Mouse (Mus musculus) bone marrow, adult 2 months (tissue): ENCODE results near the gene 2210011C24Rik. TPM values are rescaled to one million over a fixed set of nuclear protein-coding genes. Genes with fewer than 3 reads are reported as not detected.

Experiments used
- H3K27ac ChIP-seq: fragments of 200-500 bp; 2 replicates; pipeline ENCODE4 v1.5.1; 2012; ENCODE audit warnings: low read depth, mild to moderate bottlenecking, control low read depth, inconsistent platforms, low read length; ENCODE audit not compliant: control insufficient read depth, poor library complexity, insufficient read depth
- H3K4me1 ChIP-seq: fragments of 200-500 bp; 2 replicates; pipeline ENCODE4 v1.6.1; 2011; ENCODE audit warnings: low read length; ENCODE audit not compliant: control insufficient read depth, insufficient read depth
- H3K4me3 ChIP-seq: fragments of 200-500 bp; replicated peaks from 2 replicates; pipeline ENCODE3; 2011; ENCODE audit warnings: mild to moderate bottlenecking, low read depth, low read length, control low read depth; ENCODE audit not compliant: control insufficient read depth
- CTCF ChIP-seq: fragments of 200-500 bp; IDR thresholded peaks from 2 replicates; pipeline ENCODE4 v1.5.1; 2011; ENCODE audit warnings: low read length, control low read depth; ENCODE audit not compliant: control insufficient read depth, insufficient read depth
- POLR2A ChIP-seq: fragments of 200-500 bp; IDR thresholded peaks from 2 replicates; pipeline ENCODE4 v1.6.1; 2011; ENCODE audit warnings: low read depth, mild to moderate bottlenecking, control low read depth, low read length, borderline replicate concordance; ENCODE audit not compliant: control insufficient read depth
- WGBS: fragments of 180-500 bp; shearing (Covaris S2); methylation state at CpG from one replicate; pipeline ENCODE4 v1.1.7; 2018; 5-methylcytosine and 5-hydroxymethylcytosine counted together
- polyA plus RNA-seq: library from polyadenylated mRNA; stranded (reverse); fragments of >200 nt; gene quantifications from 2 replicates; pipeline ENCODE4 v1.2.4, GENCODE M21; 2011; ENCODE audit warnings: low replicate concordance; ENCODE audit not compliant: missing spikeins, insufficient read depth, insufficient read length

Gene 2210011C24Rik
- polyA plus RNA-seq, 1 experiment, result not detected

DNA sequence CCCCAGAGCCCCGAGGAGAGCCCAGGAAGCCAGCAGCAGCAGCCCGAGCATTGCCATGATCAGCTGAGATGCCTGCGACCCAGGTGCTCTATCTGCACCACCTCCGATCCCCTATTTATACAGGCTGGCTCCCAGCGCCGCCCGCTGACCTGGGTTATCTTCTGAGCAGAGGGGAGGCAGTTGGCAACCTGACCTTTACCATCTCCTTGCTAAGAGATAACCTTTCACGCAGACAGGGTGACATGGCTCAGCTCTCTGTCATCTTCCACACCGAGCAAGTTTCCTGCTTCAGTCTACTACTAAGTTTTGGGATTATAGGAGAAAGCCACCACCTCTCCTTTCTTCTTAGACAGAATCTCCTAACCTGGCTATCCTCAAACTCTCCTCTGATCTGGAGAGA, 32.9 kb upstream of the 2210011C24Rik start, which contains the start of gene Rln3:
TSS of gene Rln3 (minus strand) at position 101 of the 400 bp plus-strand sequence.
- no peak within 1 kb of the TSS for H3K4me3 ChIP-seq
- TF ChIP-seq CTCF (no peak), POLR2A (no peak)
- 69% methylated on average over 9 of the region's 9 CpGs for WGBS
- peaks cover 2% of the 10 kb centered on the region; the same call in 1 of the 2 replicates for H3K4me1 ChIP-seq
- H3K27ac ChIP-seq, result no peak within 1 kb of the TSS

GRCm38 (mm10) chr8:84044103-84044502, 32.1 kb upstream of the 2210011C24Rik start:
- 86% methylated on average over 7 of the region's 7 CpGs for whole genome bisulfite sequencing
- H3K4me3 ChIP-seq, result no peak overlapping the region
- no peak overlapping the region for H3K27ac ChIP-seq
- H3K4me1 ChIP-seq, result peaks cover 2% of the 10 kb centered on the region; the same call in 1 of the 2 replicates
- no peak for TF ChIP-seq POLR2A
- TF ChIP-seq CTCF, result no peak

DNA sequence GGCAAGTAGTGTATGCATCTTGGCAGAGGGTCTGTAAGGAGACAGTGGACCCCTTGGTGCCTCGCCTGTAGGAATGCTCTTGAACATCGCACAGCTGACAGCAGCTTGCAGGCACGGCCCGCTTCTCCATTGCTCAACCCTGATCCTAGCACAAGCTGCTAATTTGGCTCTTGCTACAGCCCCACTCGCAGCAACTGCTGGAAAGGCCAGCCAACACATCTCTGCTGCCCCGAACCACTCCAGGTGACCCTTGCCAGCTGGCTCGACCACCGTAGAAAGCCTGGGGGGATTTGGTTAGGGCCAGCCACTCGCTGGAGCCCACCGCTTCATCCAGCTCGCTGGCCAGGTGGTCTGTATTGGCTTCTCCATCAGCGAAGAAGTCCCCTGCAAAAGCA, 31.0 kb upstream of the 2210011C24Rik start:
- Histone ChIP-seq H3K4me1 (peaks cover 2% of the 10 kb centered on the region; the same call in 1 of the 2 replicates), H3K4me3 (peak overlapping the region; percentile 70), H3K27ac (peak overlapping the region; percentile 3; the same call in 1 of the 2 replicates)
- TF ChIP-seq POLR2A, result no peak
- no peak for TF ChIP-seq CTCF
- WGBS, result 45% methylated on average over 12 of the region's 12 CpGs

DNA sequence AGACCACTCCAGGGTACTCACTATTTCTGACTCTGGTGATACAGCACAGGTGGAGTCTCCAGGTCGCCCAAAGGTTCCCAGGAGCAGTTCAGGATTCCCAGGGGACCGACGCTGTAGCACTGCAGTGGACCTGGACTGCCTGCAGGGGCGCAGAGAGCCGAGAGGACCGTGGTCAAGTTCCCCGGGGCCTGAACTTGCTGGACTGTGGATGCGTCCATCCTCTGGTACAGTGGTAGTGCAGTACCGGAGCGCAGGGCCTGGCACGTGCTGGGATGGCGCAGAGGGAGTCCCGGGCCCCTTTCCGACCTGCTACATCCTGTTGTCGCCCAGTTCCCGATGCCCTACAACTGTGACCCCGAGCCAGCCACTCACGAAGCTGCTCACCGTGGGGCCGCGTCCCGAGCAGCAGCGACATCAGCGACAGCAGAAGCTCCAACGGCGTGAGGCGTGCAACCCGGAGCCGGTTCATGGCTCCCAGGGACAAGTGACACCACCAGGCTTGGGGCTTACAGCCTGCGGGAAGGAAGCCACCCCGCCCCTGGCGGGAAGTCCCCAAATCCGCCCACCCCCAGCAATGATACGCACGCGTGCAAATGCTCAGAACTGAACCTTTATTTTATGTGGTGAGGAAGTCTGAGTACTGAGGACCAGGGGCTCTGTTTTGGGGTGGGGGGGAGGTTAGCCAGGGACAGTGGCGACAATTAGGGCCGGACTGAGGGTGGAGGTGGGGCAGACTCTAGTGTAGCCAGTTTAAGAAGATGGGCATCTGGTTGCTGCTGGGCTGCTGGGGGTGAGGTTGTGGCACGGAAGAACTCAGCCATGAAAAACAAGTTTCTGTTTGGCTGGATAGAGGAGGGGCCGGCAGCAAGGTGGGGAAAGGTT, 30.3 kb upstream of the 2210011C24Rik start, which contains the start of gene Il27ra:
TSS of gene Il27ra (minus strand) at position 524 of the 882 bp plus-strand sequence.
- H3K27ac ChIP-seq, result peak within 1 kb of the TSS; percentile 64

DNA sequence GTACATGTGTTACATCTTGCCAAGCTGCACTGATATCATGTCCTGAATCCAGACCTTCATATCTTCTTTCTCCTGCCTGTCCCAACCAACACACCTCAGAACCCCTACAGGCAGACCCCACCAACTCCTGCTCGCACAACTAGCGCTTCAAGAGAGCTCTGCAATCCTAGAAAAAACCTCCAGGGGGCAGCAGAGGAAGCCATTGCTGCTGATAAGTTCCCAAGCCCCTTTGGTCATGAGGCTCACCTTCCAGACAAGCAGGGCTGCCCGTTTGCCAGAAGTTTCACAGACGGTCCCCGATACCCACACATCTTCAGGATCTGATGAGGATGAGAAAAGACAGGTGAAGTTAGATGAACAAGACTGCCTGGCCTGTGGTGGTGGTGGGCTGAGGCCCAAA, 27.1 kb upstream of the 2210011C24Rik start:
- WGBS, result 9% methylated on average over 5 of the region's 5 CpGs
- TF ChIP-seq POLR2A (no peak), CTCF (peak; percentile 61)
- Histone ChIP-seq H3K4me3 (no peak overlapping the region), H3K27ac (no peak overlapping the region), H3K4me1 (peaks cover 2% of the 10 kb centered on the region; the same call in 1 of the 2 replicates)

More for the DNA sequence above, 30.3 kb upstream of the 2210011C24Rik start, which contains the start of gene Il27ra:
- TF ChIP-seq CTCF (peak; percentile 63), POLR2A (peak; percentile 4; the same call in 1 of the 2 replicates)
- Histone ChIP-seq H3K4me3 (peak within 1 kb of the TSS; percentile 70), H3K4me1 (peaks cover 2% of the 10 kb centered on the region; the same call in 1 of the 2 replicates)
- WGBS, result under 1% methylated on average over 40 of the region's 40 CpGs

DNA sequence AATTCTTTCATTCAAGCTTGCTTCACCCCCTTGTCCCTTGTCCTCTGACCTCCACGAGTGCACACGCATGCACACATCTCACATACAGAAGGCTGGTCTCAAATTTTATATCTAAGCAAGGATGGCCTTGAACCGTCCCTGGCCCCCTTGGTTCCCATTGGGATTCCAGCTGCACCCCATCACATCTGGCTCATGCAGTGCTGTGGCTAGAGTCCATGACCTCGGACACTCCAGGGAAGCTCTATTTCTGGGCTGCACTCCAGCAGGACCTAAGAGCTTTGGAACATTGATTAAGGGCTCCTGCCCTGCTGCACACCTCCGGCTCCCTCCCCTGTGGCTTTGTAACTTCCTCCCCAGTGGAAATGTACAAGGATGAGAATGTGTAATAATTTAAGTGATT, 26.0 kb upstream of the 2210011C24Rik start:
- 83% methylated on average over 5 of the region's 5 CpGs for WGBS
- no peak overlapping the region for H3K27ac ChIP-seq
- H3K4me1 ChIP-seq, result peaks cover 2% of the 10 kb centered on the region; the same call in 1 of the 2 replicates
- TF ChIP-seq CTCF (no peak), POLR2A (no peak)
- no peak overlapping the region for H3K4me3 ChIP-seq

DNA sequence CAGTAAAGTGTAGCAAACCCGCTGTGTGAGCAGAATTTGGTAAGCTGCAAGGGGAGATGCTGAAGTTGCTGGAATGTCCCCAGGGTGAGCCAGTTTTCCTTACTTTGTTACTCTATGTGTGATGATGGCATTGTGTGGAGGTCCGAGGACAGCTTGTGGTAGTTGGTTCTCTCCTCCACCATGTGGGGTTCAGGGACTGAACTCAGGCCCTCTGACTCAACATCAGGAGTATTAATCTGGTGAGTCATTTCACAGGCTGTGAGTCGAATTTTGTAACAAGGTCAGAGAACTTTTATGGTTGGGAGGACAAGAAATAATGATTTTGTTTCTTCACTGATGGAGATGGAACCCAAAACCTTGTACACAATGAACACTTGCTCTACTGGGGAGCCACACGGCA, 20.8 kb upstream of the 2210011C24Rik start:
- TF ChIP-seq CTCF (no peak), POLR2A (no peak)
- Histone ChIP-seq H3K4me3 (no peak overlapping the region), H3K27ac (no peak overlapping the region), H3K4me1 (no peaks in the 10 kb centered on the region)
- WGBS, result 75% methylated on average over 4 of the region's 4 CpGs

DNA sequence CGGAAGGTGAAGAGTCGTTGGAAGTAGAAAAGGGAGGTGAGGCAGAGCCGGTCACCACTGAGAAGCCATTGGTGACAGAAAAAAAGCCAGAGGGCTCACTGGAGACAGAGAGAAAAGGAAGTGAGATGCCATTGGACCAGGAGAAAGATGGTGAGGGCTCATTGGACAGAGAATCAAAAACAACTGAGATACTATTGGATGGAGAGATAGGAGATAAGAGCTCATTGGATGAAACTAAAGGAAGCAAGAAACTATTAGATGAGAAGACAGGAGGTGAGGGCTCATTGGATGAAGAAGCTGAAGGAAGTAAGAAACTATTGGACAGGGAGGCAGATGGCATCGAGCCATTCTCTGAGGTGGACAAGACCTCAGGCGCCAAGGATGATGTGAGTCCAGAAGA, 17.3 kb upstream of the 2210011C24Rik start:
- WGBS, result 80% methylated on average over 5 of the region's 5 CpGs
- Histone ChIP-seq H3K4me1 (no peaks in the 10 kb centered on the region), H3K4me3 (no peak overlapping the region), H3K27ac (no peak overlapping the region)
- no peak for TF ChIP-seq CTCF
- TF ChIP-seq POLR2A, result no peak
